Mouse (Mus musculus) intestine, embryonic 14.5 days (tissue): ENCODE data around the gene Micu1. TPM values are rescaled to one million over a fixed set of nuclear protein-coding genes. Genes with fewer than 3 reads are reported as not detected.
"Not testable (repeated sequence)": the region's sequence is repeated elsewhere in the genome, so short reads cannot be mapped to it uniquely, and the experiment has no call there.

Experiments used
- ATAC-seq: fragments of 200-750 bp; cut with Nextera tagmentation; replicated peaks from 2 replicates; pipeline ENCODE4 v1.8.0; 2017; ENCODE audit warnings: low read depth, moderate number of reproducible peaks, moderate TSS enrichment, moderate library complexity; ENCODE audit not compliant: low FRiP score, low TSS enrichment
- DNase-seq: peaks from one replicate; pipeline ENCODE4 v3.0.0-alpha.2; 2018; ENCODE audit warnings: low spot score
- H3K27ac ChIP-seq: fragments of 300-500 bp; sonication (generic); 2 replicates; pipeline ENCODE4 v1.5.1; 2014; ENCODE audit warnings: low read depth, mild to moderate bottlenecking, control low read depth
- H3K27me3 ChIP-seq: fragments of 300-500 bp; sonication (generic); replicated peaks from 2 replicates; pipeline ENCODE4 v1.6.1; 2014; ENCODE audit warnings: low read length, control low read depth; ENCODE audit not compliant: control insufficient read depth, insufficient read depth
- H3K36me3 ChIP-seq: fragments of 300-500 bp; sonication (generic); 2 replicates; pipeline ENCODE4 v1.6.1; 2014; ENCODE audit warnings: low read length, control low read depth; ENCODE audit not compliant: control insufficient read depth, insufficient read depth
- H3K4me1 ChIP-seq: fragments of 300-500 bp; sonication (generic); replicated peaks from 2 replicates; pipeline ENCODE4 v1.6.1; 2014; ENCODE audit warnings: low read length, control low read depth, mixed read lengths; ENCODE audit not compliant: control insufficient read depth, insufficient read depth
- H3K4me2 ChIP-seq: fragments of 300-500 bp; sonication (generic); 2 replicates; pipeline ENCODE4 v1.6.1; 2014; ENCODE audit warnings: low read length
- H3K4me3 ChIP-seq: fragments of 300-500 bp; sonication (generic); 2 replicates; pipeline ENCODE4 v1.5.1; 2014; ENCODE audit warnings: low read depth, low read length, control low read depth, mixed read lengths
- H3K9ac ChIP-seq: fragments of 300-500 bp; sonication (generic); 2 replicates; pipeline ENCODE4 v1.6.1; 2014; ENCODE audit warnings: mild to moderate bottlenecking, low read length
- H3K9me3 ChIP-seq: fragments of 300-500 bp; sonication (generic); 2 replicates; pipeline ENCODE4 v1.6.1; 2016; ENCODE audit warnings: low read length, control low read depth; ENCODE audit not compliant: control insufficient read depth
- WGBS: fragments of 180-500 bp; shearing (Covaris S2); extraction: QIAGEN DNeasy Blood & Tissue Kit; methylation state at CpG from one replicate; pipeline ENCODE4 v1.1.7; 2014; 5-methylcytosine and 5-hydroxymethylcytosine counted together
- polyA plus RNA-seq: library from polyadenylated mRNA; unstranded; fragments of >200 nt; fragmentation: Nextera tagmentation; extraction: Ambion mirVana; gene quantifications from 2 replicates; pipeline ENCODE4 v1.2.1, GENCODE M21; 2014

The Micu1 gene
- polyA plus RNA-seq, 1 experiment from 2014 or later, result 65.8 TPM

DNA sequence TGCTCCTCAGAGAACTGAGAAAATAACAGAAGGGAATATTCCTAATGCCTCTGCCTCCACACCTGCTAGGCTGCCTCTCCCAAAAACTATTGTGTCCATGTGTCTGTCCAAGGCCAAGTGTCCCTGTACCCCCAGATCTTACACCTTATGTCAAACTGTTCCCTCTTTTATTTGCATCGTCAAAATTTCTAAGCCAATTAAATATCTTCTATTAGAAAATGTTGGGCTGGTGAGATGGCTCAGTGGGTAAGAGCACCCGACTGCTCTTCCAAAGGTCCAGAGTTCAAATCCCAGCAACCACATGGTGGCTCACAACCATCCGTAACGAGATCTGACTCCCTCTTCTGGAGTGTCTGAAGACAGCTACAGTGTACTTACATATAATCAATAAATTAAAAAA is 174.4 kb downstream of the Micu1 start:
- H3K36me3 ChIP-seq, ATAC-seq, H3K27me3 ChIP-seq, H3K4me3 ChIP-seq, DNase-seq, H3K27ac ChIP-seq, H3K9me3 ChIP-seq, H3K4me2 ChIP-seq, H3K9ac ChIP-seq: not testable (repeated sequence)
- WGBS, result 94% methylated on average over 2 of the region's 4 CpGs
- peaks cover 12% of the 10 kb centered on the region for H3K4me1 ChIP-seq

- WGBS, result 75% methylated on average over 15 of the region's 15 CpGs
- H3K27ac ChIP-seq, result no peak overlapping the region
- H3K27me3 ChIP-seq, result no peaks in the 10 kb centered on the region
- no peaks in the 10 kb centered on the region for H3K9me3 ChIP-seq
- peaks cover 12% of the 10 kb centered on the region for H3K4me1 ChIP-seq
- H3K4me3 ChIP-seq, result no peak overlapping the region
- no peak for ATAC-seq
- no peak for DNase-seq
- H3K4me2 ChIP-seq, result no peak overlapping the region
- H3K9ac ChIP-seq, result no peak overlapping the region
- H3K36me3 ChIP-seq, result no peaks in the 10 kb centered on the region
Measured at GRCm38 (mm10) chr10:59877421-59878117, 175.3 kb downstream of the Micu1 start.

GRCm38 (mm10) chr10:59878823-59879222 is 176.5 kb downstream of the Micu1 start:
- WGBS, result 13% methylated on average over 5 of the region's 5 CpGs
- H3K9me3 ChIP-seq, result no peaks in the 10 kb centered on the region
- H3K4me2 ChIP-seq, result peak overlapping the region; percentile 86
- H3K36me3 ChIP-seq, result 0 out of 2 replicates have a peak, but pooled peaks cover under 1% of the 10 kb centered on the region
- peak overlapping the region; percentile 100 for H3K27ac ChIP-seq
- peak overlapping the region; percentile 98 for H3K4me3 ChIP-seq
- DNase-seq, result no peak
- peaks cover 12% of the 10 kb centered on the region for H3K4me1 ChIP-seq
- peak overlapping the region; percentile 99 for H3K9ac ChIP-seq
- no peaks in the 10 kb centered on the region for H3K27me3 ChIP-seq
- ATAC-seq, result peak; percentile 18; the same call in 1 of the 2 replicates

GRCm38 (mm10) chr10:59879255-59880028 is 177.2 kb downstream of the Micu1 start, which contains the start of gene Dnajb12:
Gene Dnajb12 (plus strand): TSS chr10:59879556.
- Histone ChIP-seq H3K9ac (peak within 1 kb of the TSS; percentile 99), H3K4me2 (peak within 1 kb of the TSS; percentile 86), H3K27me3 (no peaks in the 10 kb centered on the region), H3K4me3 (peak within 1 kb of the TSS; percentile 98), H3K36me3 (0 out of 2 replicates have a peak, but pooled peaks cover 6% of the 10 kb centered on the region), H3K27ac (peak within 1 kb of the TSS; percentile 100), H3K9me3 (no peaks in the 10 kb centered on the region), H3K4me1 (peaks cover 12% of the 10 kb centered on the region)
- under 1% methylated on average over 70 of the region's 80 CpGs for WGBS
- ATAC-seq (peak; percentile 93), DNase-seq (peak; percentile 99)

DNA sequence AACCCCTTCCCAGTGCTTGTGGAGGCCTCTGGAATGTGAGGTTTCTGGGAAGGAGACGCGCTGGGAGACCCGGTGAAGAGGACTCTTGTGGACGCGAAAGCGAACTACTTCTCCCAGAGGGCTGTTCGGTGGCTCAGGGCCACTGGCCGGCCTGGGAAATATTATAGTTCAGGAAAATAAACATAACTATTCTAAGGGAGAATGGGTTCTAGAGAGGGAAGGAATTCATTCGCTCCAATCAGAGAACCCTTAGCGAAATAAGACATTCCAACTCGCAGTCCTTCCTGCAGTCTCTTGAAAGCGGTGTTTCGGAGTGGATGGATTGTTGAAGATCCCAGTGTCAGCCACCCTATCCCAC is 177.7 kb downstream of the Micu1 start:
- ATAC-seq, result peak; percentile 54
- H3K9me3 ChIP-seq, result no peaks in the 10 kb centered on the region
- peak overlapping the region; percentile 86 for H3K4me2 ChIP-seq
- peaks cover 12% of the 10 kb centered on the region for H3K4me1 ChIP-seq
- H3K27ac ChIP-seq, result peak overlapping the region; percentile 100
- no peaks in the 10 kb centered on the region for H3K27me3 ChIP-seq
- peak overlapping the region; percentile 98 for H3K4me3 ChIP-seq
- DNase-seq, result no peak
- WGBS, result under 1% methylated on average over 13 of the region's 13 CpGs
- H3K36me3 ChIP-seq, result 0 out of 2 replicates have a peak, but pooled peaks cover 6% of the 10 kb centered on the region
- peak overlapping the region; percentile 99 for H3K9ac ChIP-seq

GRCm38 (mm10) chr10:59880837-59881236 is 178.6 kb downstream of the Micu1 start:
- H3K27me3 ChIP-seq, result no peaks in the 10 kb centered on the region
- H3K9ac ChIP-seq, result peak overlapping the region; percentile 99
- ATAC-seq (no peak), DNase-seq (no peak)
- H3K4me1 ChIP-seq, result peaks cover 12% of the 10 kb centered on the region
- peak overlapping the region; percentile 86 for H3K4me2 ChIP-seq
- no peak overlapping the region for H3K27ac ChIP-seq
- no peaks in the 10 kb centered on the region for H3K9me3 ChIP-seq
- H3K4me3 ChIP-seq, result peak overlapping the region; percentile 98
- WGBS, result 90% methylated on average over 7 of the region's 7 CpGs
- 0 out of 2 replicates have a peak, but pooled peaks cover 6% of the 10 kb centered on the region for H3K36me3 ChIP-seq

DNA sequence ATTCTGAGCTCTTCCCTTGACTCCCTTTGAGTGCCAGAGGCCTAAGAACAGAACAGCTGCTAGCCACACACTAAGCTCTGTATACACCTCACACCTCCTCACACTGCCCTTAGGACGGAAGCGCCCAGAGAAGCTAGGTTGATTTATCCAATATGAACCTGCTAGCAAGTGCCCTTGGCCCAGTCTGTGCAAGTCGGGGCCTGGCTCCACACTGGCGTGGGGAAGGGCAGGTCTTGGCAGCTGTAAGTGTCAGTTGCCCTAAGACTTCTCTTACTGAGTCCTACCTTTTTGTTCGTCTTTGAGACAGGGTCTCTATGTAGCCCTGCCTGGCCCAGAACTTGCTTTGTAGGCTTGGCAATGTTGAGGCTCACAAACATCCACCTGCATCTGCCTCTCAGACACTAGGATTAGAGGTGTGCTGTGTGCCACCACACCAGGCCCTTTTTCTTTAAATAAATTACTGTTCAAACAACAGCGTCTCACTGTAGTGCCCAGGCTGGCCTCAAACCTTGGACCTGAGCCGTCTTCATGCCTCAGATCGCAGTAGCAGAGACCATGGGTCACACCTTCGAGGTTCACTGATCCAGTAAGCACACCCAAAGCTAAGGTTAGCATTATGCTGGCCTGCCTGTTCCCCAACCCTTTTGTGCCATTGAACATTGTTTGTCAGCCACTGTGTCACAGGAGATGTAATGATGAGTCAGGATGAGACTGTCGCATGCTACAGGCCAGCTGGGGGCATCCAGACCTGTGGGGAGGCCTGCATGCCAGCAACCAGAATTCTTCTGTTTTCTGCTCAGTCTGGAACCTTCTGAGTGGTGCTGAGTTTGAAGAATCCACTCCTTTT is 182.3 kb downstream of the Micu1 start:
- DNase-seq, result no peak
- H3K9me3 ChIP-seq, result no peaks in the 10 kb centered on the region
- no peak overlapping the region for H3K27ac ChIP-seq
- H3K9ac ChIP-seq, result no peak overlapping the region
- no peak for ATAC-seq
- H3K36me3 ChIP-seq, result 0 out of 2 replicates have a peak, but pooled peaks cover 6% of the 10 kb centered on the region
- no peak overlapping the region for H3K4me2 ChIP-seq
- peaks cover 6% of the 10 kb centered on the region for H3K4me1 ChIP-seq
- 91% methylated on average over 10 of the region's 10 CpGs for WGBS
- H3K27me3 ChIP-seq, result no peaks in the 10 kb centered on the region
- H3K4me3 ChIP-seq, result no peak overlapping the region
